Mouse (Mus musculus) myocyte (in vitro differentiated cells): Measurements from ENCODE around the gene Pipox.

ENCODE experiments used
- CEBPB ChIP-seq: IDR thresholded peaks from 2 replicates; pipeline ENCODE4 v1.6.1; 2011; ENCODE audit warnings: mild to moderate bottlenecking, moderate library complexity; ENCODE audit not compliant: poor library complexity, insufficient read depth, severe bottlenecking
- MAX ChIP-seq: IDR thresholded peaks from one replicate; pipeline ENCODE4 v1.6.1; 2011; ENCODE audit warnings: low read depth, mild to moderate bottlenecking, control low read depth
- MYOD1 ChIP-seq, 3 experiments: IDR thresholded peaks; one replicate each; pipeline ENCODE4 v1.6.1; 2011; ENCODE audit warnings: control low read depth in 2 of 3, low read depth in 2 of 3, mild to moderate bottlenecking in 2 of 3, moderate library complexity in 1 of 3; ENCODE audit not compliant: insufficient read length in 2 of 3, control insufficient read depth in 1 of 3
- POLR2A ChIP-seq: IDR thresholded peaks from one replicate; pipeline ENCODE4 v1.6.1; 2011; ENCODE audit warnings: low read depth, mild to moderate bottlenecking, control low read depth, moderate library complexity; ENCODE audit not compliant: insufficient read length
- SRF ChIP-seq: IDR thresholded peaks from one replicate; pipeline ENCODE4 v1.6.1; 2011; ENCODE audit warnings: low read depth; ENCODE audit not compliant: control insufficient read depth, insufficient read length
- TCF12 ChIP-seq: IDR thresholded peaks from one replicate; pipeline ENCODE4 v1.6.1; 2011; ENCODE audit warnings: mild to moderate bottlenecking, control low read depth; ENCODE audit not compliant: poor library complexity, insufficient read depth, severe bottlenecking

- TF ChIP-seq POLR2A, result no peak
- no peak for TF ChIP-seq MAX
- no peak for TF ChIP-seq SRF
- TF ChIP-seq MYOD1 (IDR thresholded peaks at IDR 0.05; ENCODE audit: control insufficient read depth in 1 of 3, insufficient read length in 2 of 3, low read depth in 2 of 3), result no peak
- TF ChIP-seq CEBPB, result no peak
- no peak for TF ChIP-seq TCF12
Measured at GRCm38 (mm10) chr11:77889484-77889883, 4.4 kb downstream of the Pipox start.
